Mouse (Mus musculus): ENCODE measurements around the gene Tab3. TPM values are rescaled to one million over a fixed set of nuclear protein-coding genes. Genes with fewer than 3 reads are reported as not detected.
A peak's percentile ranks its signal among the peaks of the same experiment; 100 is the strongest.

Gene Tab3
- polyA plus RNA-seq, 1 experiment = 3.1 TPM

- Histone ChIP-seq H3K36me3 (ENCODE audit: control insufficient read depth, insufficient read depth, low read length) (no peaks in the 10 kb centered on the region), H3K4me1 (ENCODE audit: control insufficient read depth, insufficient read depth, low read length) (no peaks in the 10 kb centered on the region), H3K27me3 (ENCODE audit: control insufficient read depth, insufficient read depth, low read length) (no peaks in the 10 kb centered on the region), H3K4me3 (ENCODE audit: control insufficient read depth, low read depth, low read length) (no peak overlapping the region), H3K27ac (ENCODE audit: control insufficient read depth, insufficient read depth, low read depth, low read length) (no peak overlapping the region)
- no peak for TF ChIP-seq CTCF (IDR thresholded peaks at IDR 0.05; ENCODE audit: control insufficient read depth, insufficient read depth, insufficient replicate concordance, low read depth, low read length)
- no peak for TF ChIP-seq POLR2A (IDR thresholded peaks at IDR 0.05; ENCODE audit: control insufficient read depth, low read depth, low read length)
Observed at GRCm38 (mm10) chrX:85580768-85581167, 6.9 kb downstream of the Tab3 start.

GRCm38 (mm10) chrX:85582517-85582916, 8.7 kb downstream of the Tab3 start:
- Histone ChIP-seq H3K27me3 (ENCODE audit: control insufficient read depth, insufficient read depth, low read length) (no peaks in the 10 kb centered on the region), H3K27ac (ENCODE audit: control insufficient read depth, insufficient read depth, low read depth, low read length) (no peak overlapping the region), H3K36me3 (ENCODE audit: control insufficient read depth, insufficient read depth, low read length) (no peaks in the 10 kb centered on the region), H3K4me3 (ENCODE audit: control insufficient read depth, low read depth, low read length) (no peak overlapping the region), H3K4me1 (ENCODE audit: control insufficient read depth, insufficient read depth, low read length) (no peaks in the 10 kb centered on the region)
- no peak for TF ChIP-seq CTCF (IDR thresholded peaks at IDR 0.05; ENCODE audit: control insufficient read depth, insufficient read depth, insufficient replicate concordance, low read depth, low read length)
- no peak for TF ChIP-seq POLR2A (IDR thresholded peaks at IDR 0.05; ENCODE audit: control insufficient read depth, low read depth, low read length)

- no peak for TF ChIP-seq POLR2A (IDR thresholded peaks at IDR 0.05; ENCODE audit: control insufficient read depth, low read depth, low read length)
- no peak for TF ChIP-seq CTCF (IDR thresholded peaks at IDR 0.05; ENCODE audit: control insufficient read depth, insufficient read depth, insufficient replicate concordance, low read depth, low read length)
- no peak overlapping the region for H3K4me3 ChIP-seq (ENCODE audit: control insufficient read depth, low read depth, low read length)
- no peaks in the 10 kb centered on the region for H3K27me3 ChIP-seq (ENCODE audit: control insufficient read depth, insufficient read depth, low read length)
- H3K4me1 ChIP-seq (ENCODE audit: control insufficient read depth, insufficient read depth, low read length) = no peaks in the 10 kb centered on the region
- no peaks in the 10 kb centered on the region for H3K36me3 ChIP-seq (ENCODE audit: control insufficient read depth, insufficient read depth, low read length)
- 0 out of 2 replicates have a peak overlapping the region, but pooled peaks have one; percentile 29 for H3K27ac ChIP-seq (ENCODE audit: control insufficient read depth, insufficient read depth, low read depth, low read length)
Observed at GRCm38 (mm10) chrX:85585575-85585974, 11.8 kb downstream of the Tab3 start.

GRCm38 (mm10) chrX:85614701-85615100, 40.9 kb downstream of the Tab3 start:
- no peaks in the 10 kb centered on the region for H3K36me3 ChIP-seq (ENCODE audit: control insufficient read depth, insufficient read depth, low read length)
- no peaks in the 10 kb centered on the region for H3K27me3 ChIP-seq (ENCODE audit: control insufficient read depth, insufficient read depth, low read length)
- H3K4me3 ChIP-seq (ENCODE audit: control insufficient read depth, low read depth, low read length) = no peak overlapping the region
- no peak overlapping the region for H3K27ac ChIP-seq (ENCODE audit: control insufficient read depth, insufficient read depth, low read depth, low read length)
- no peak for TF ChIP-seq POLR2A (IDR thresholded peaks at IDR 0.05; ENCODE audit: control insufficient read depth, low read depth, low read length)
- H3K4me1 ChIP-seq (ENCODE audit: control insufficient read depth, insufficient read depth, low read length) = no peaks in the 10 kb centered on the region

- Histone ChIP-seq H3K4me3 (ENCODE audit: control insufficient read depth, low read depth, low read length) (no peak overlapping the region), H3K4me1 (ENCODE audit: control insufficient read depth, insufficient read depth, low read length) (no peaks in the 10 kb centered on the region), H3K36me3 (ENCODE audit: control insufficient read depth, insufficient read depth, low read length) (no peaks in the 10 kb centered on the region), H3K27ac (ENCODE audit: control insufficient read depth, insufficient read depth, low read depth, low read length) (no peak overlapping the region), H3K27me3 (ENCODE audit: control insufficient read depth, insufficient read depth, low read length) (no peaks in the 10 kb centered on the region)
- no peak for TF ChIP-seq POLR2A (IDR thresholded peaks at IDR 0.05; ENCODE audit: control insufficient read depth, low read depth, low read length)
- no peak for TF ChIP-seq CTCF (IDR thresholded peaks at IDR 0.05; ENCODE audit: control insufficient read depth, insufficient read depth, insufficient replicate concordance, low read depth, low read length)
Observed at GRCm38 (mm10) chrX:85646204-85646777, 72.5 kb downstream of the Tab3 start.

GRCm38 (mm10) chrX:85676808-85677207, 103.0 kb downstream of the Tab3 start:
- TF ChIP-seq POLR2A (IDR thresholded peaks at IDR 0.05; ENCODE audit: control insufficient read depth, low read depth, low read length) = no peak
- TF ChIP-seq CTCF (IDR thresholded peaks at IDR 0.05; ENCODE audit: control insufficient read depth, insufficient read depth, insufficient replicate concordance, low read depth, low read length) = peak; percentile 16; the same call in 1 of the 2 replicates

GRCm38 (mm10) chrX:85682125-85682524, 108.3 kb downstream of the Tab3 start:
- Histone ChIP-seq H3K4me3 (ENCODE audit: control insufficient read depth, low read depth, low read length) (no peak overlapping the region), H3K27me3 (ENCODE audit: control insufficient read depth, insufficient read depth, low read length) (no peaks in the 10 kb centered on the region), H3K36me3 (ENCODE audit: control insufficient read depth, insufficient read depth, low read length) (no peaks in the 10 kb centered on the region), H3K27ac (ENCODE audit: control insufficient read depth, insufficient read depth, low read depth, low read length) (no peak overlapping the region), H3K4me1 (ENCODE audit: control insufficient read depth, insufficient read depth, low read length) (no peaks in the 10 kb centered on the region)
- TF ChIP-seq CTCF (IDR thresholded peaks at IDR 0.05; ENCODE audit: control insufficient read depth, insufficient read depth, insufficient replicate concordance, low read depth, low read length) (no peak), POLR2A (IDR thresholded peaks at IDR 0.05; ENCODE audit: control insufficient read depth, low read depth, low read length) (no peak)

More at GRCm38 (mm10) chrX:85676808-85677207, 103.0 kb downstream of the Tab3 start:
- H3K4me3 ChIP-seq (ENCODE audit: control insufficient read depth, low read depth, low read length) = no peak overlapping the region
- H3K36me3 ChIP-seq (ENCODE audit: control insufficient read depth, insufficient read depth, low read length) = no peaks in the 10 kb centered on the region
- no peaks in the 10 kb centered on the region for H3K4me1 ChIP-seq (ENCODE audit: control insufficient read depth, insufficient read depth, low read length)
- H3K27ac ChIP-seq (ENCODE audit: control insufficient read depth, insufficient read depth, low read depth, low read length) = no peak overlapping the region
- H3K27me3 ChIP-seq (ENCODE audit: control insufficient read depth, insufficient read depth, low read length) = no peaks in the 10 kb centered on the region

GRCm38 (mm10) chrX:85683723-85684122, 109.9 kb downstream of the Tab3 start:
- H3K4me3 ChIP-seq (ENCODE audit: control insufficient read depth, low read depth, low read length) = no peak overlapping the region
- no peaks in the 10 kb centered on the region for H3K4me1 ChIP-seq (ENCODE audit: control insufficient read depth, insufficient read depth, low read length)
- no peaks in the 10 kb centered on the region for H3K36me3 ChIP-seq (ENCODE audit: control insufficient read depth, insufficient read depth, low read length)
- TF ChIP-seq POLR2A (IDR thresholded peaks at IDR 0.05; ENCODE audit: control insufficient read depth, low read depth, low read length) = no peak
- TF ChIP-seq CTCF (IDR thresholded peaks at IDR 0.05; ENCODE audit: control insufficient read depth, insufficient read depth, insufficient replicate concordance, low read depth, low read length) = no peak
- H3K27me3 ChIP-seq (ENCODE audit: control insufficient read depth, insufficient read depth, low read length) = no peaks in the 10 kb centered on the region
- H3K27ac ChIP-seq (ENCODE audit: control insufficient read depth, insufficient read depth, low read depth, low read length) = no peak overlapping the region

Other genes with a start within 250 kb of the Tab3 start
- 0.69 and 1.5 TPM in 2 replicates for gene Gk, start 202.8 kb downstream of the Tab3 start, polyA plus RNA-seq (2012; rRNA removed)